Mouse (Mus musculus): ENCODE data around the gene Fam234a. TPM values are rescaled to one million over a fixed set of nuclear protein-coding genes. Genes with fewer than 3 reads are reported as not detected.
A peak's percentile ranks its signal among the peaks of the same experiment; 100 is the strongest.

Fam234a gene
- polyA plus RNA-seq, 1 experiment from 2014 or later: 31.0 TPM

DNA sequence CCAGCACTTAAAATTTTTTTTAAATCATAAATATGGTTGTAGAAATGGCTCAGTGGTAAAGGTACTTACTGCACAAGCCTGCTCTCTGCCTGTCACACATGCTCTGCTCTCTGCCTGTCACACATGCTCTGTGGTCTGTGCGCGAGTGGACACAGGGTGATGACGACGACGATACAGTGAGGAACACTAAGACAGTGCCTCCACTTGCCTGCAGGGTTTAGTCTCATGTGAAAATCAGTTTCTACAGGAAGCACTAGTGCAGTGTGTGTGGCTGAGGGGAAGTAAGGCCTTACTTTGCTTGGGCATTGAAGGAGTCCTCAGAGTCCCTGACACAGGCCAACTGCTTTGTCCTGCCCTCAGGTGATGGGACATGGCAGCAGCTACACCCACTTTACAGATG is 14.3 kb downstream of the Fam234a start:
- 98% methylated on average over 5 of the region's 5 CpGs for WGBS

DNA sequence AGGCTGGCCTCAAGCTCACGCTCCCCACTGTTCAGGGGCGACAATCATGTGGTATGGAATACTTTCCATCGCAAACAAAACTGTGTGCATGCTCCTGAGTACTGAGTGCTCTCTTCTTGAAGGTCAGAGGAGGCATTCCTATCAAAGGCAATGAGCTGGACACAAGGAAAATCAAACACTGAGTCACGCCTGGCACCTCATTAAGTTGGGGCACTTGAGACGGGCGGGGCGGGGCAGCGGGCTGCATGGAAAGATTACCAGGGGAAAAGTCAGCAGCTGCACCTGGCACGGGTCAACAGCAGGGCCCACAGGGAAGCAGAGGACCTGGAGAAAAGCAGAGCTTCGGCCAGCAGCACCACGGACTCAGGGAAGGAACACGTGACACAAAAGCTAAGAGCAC is 18.9 kb downstream of the Fam234a start:
- Histone ChIP-seq H3K4me1 (replicated peaks) (no peaks in the 10 kb centered on the region), H3K27ac (no peak overlapping the region), H3K36me3 (0 out of 2 replicates have a peak, but pooled peaks cover 4% of the 10 kb centered on the region), H3K4me2 (replicated peaks) (no peak overlapping the region), H3K4me3 (replicated peaks) (no peak overlapping the region), H3K27me3 (no peaks in the 10 kb centered on the region), H3K9me3 (no peaks in the 10 kb centered on the region), H3K9ac (replicated peaks) (no peak overlapping the region)
- WGBS: 87% methylated on average over 12 of the region's 12 CpGs
- no peak for ATAC-seq

More for the DNA sequence above, 14.3 kb downstream of the Fam234a start:
- no peak overlapping the region for H3K27ac ChIP-seq
- no peak for ATAC-seq
- no peaks in the 10 kb centered on the region for H3K9me3 ChIP-seq
- H3K4me1 ChIP-seq (replicated peaks): no peaks in the 10 kb centered on the region
- H3K4me3 ChIP-seq (replicated peaks): no peak overlapping the region
- no peak overlapping the region for H3K9ac ChIP-seq (replicated peaks)
- H3K4me2 ChIP-seq (replicated peaks): no peak overlapping the region
- H3K36me3 ChIP-seq: 0 out of 2 replicates have a peak, but pooled peaks cover 5% of the 10 kb centered on the region
- H3K27me3 ChIP-seq: no peaks in the 10 kb centered on the region

- H3K4me3 ChIP-seq (replicated peaks): no peak overlapping the region
- H3K9me3 ChIP-seq: no peaks in the 10 kb centered on the region
- H3K9ac ChIP-seq (replicated peaks): no peak overlapping the region
- H3K36me3 ChIP-seq: peaks cover 27% of the 10 kb centered on the region
- no peak overlapping the region for H3K4me2 ChIP-seq (replicated peaks)
- no peaks in the 10 kb centered on the region for H3K27me3 ChIP-seq
- ATAC-seq: no peak
- no peaks in the 10 kb centered on the region for H3K4me1 ChIP-seq (replicated peaks)
- no peak overlapping the region for H3K27ac ChIP-seq
- WGBS: 76% methylated on average over 2 of the region's 2 CpGs
Observed at GRCm38 (mm10) chr17:26221508-26221907, 22.5 kb downstream of the Fam234a start.

GRCm38 (mm10) chr17:26212681-26213080 is 31.4 kb downstream of the Fam234a start:
- ATAC-seq: no peak
- WGBS: 86% methylated on average over 11 of the region's 11 CpGs
- Histone ChIP-seq H3K9me3 (no peaks in the 10 kb centered on the region), H3K27ac (no peak overlapping the region), H3K36me3 (peaks cover 42% of the 10 kb centered on the region), H3K27me3 (no peaks in the 10 kb centered on the region), H3K4me3 (replicated peaks) (no peak overlapping the region), H3K4me1 (replicated peaks) (no peaks in the 10 kb centered on the region), H3K9ac (replicated peaks) (no peak overlapping the region), H3K4me2 (replicated peaks) (no peak overlapping the region)

DNA sequence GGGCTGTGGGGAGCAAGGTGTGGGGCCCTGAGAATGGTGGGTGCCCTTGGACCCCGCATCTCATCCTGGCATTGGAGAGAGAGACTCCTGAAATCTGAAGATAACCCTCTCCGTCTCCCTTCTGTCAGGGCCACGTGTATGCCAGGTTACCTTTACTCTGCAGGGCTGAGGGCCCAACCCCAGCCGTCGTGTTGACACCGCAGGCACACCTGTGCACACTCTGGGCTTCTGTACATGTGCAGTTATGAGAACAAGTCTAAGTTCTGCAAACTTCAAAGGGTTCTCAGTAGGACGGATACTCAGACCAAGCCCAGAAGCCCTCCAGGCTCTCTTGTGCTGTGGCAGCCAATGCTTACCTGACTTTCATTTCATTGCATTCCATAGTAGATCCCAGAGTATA is 31.8 kb downstream of the Fam234a start:
- Histone ChIP-seq H3K9me3 (no peaks in the 10 kb centered on the region), H3K36me3 (peaks cover 38% of the 10 kb centered on the region), H3K4me1 (replicated peaks) (no peaks in the 10 kb centered on the region), H3K4me2 (replicated peaks) (no peak overlapping the region), H3K9ac (replicated peaks) (no peak overlapping the region), H3K27me3 (no peaks in the 10 kb centered on the region; the same call in 1 of the 2 replicates), H3K27ac (no peak overlapping the region), H3K4me3 (replicated peaks) (no peak overlapping the region)
- 91% methylated on average over 7 of the region's 7 CpGs for WGBS
- ATAC-seq: no peak

GRCm38 (mm10) chr17:26207686-26208085 is 36.4 kb downstream of the Fam234a start, which contains the start of gene Arhgdig:
Gene Arhgdig, minus strand, starts transcription at chr17:26207786.
- no peak within 1 kb of the TSS for H3K4me2 ChIP-seq (replicated peaks)
- peaks cover 10% of the 10 kb centered on the region for H3K4me1 ChIP-seq (replicated peaks)
- no peak within 1 kb of the TSS for H3K4me3 ChIP-seq (replicated peaks)
- ATAC-seq: no peak
- H3K27me3 ChIP-seq: peaks cover 30% of the 10 kb centered on the region
- peaks cover 3% of the 10 kb centered on the region; the same call in 1 of the 2 replicates for H3K36me3 ChIP-seq
- H3K9ac ChIP-seq (replicated peaks): no peak within 1 kb of the TSS
- no peaks in the 10 kb centered on the region for H3K9me3 ChIP-seq
- whole genome bisulfite sequencing: 87% methylated on average over 12 of the region's 12 CpGs
- H3K27ac ChIP-seq: no peak within 1 kb of the TSS

DNA sequence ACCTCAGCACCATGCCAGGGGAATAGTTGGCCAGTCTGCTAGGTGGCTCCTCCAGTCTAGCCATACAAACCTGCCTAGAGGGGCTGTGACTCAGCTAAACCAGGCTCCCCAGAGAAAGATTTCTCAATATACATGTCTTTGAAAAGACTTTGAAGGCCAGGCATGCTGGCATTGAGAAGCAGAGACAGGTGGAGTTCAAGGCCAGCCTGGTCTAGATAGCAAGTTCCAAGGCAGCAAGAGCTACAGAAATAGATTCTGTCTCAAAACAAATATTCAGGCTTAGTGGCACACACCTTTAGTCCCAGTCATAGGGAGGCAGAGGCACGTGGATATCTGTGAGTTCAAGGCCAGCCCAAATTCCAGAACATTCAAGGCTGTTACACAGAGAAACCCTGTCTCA is 37.6 kb downstream of the Fam234a start:
- no peaks in the 10 kb centered on the region for H3K36me3 ChIP-seq
- no peak overlapping the region for H3K27ac ChIP-seq
- ATAC-seq: no peak
- peaks cover 43% of the 10 kb centered on the region for H3K27me3 ChIP-seq
- no peaks in the 10 kb centered on the region for H3K9me3 ChIP-seq
- no peak overlapping the region for H3K9ac ChIP-seq (replicated peaks)
- no peak overlapping the region for H3K4me3 ChIP-seq (replicated peaks)
- H3K4me2 ChIP-seq (replicated peaks): no peak overlapping the region
- peaks cover 14% of the 10 kb centered on the region for H3K4me1 ChIP-seq (replicated peaks)
- WGBS: 47% methylated on average over 1 of the region's 1 CpGs

DNA sequence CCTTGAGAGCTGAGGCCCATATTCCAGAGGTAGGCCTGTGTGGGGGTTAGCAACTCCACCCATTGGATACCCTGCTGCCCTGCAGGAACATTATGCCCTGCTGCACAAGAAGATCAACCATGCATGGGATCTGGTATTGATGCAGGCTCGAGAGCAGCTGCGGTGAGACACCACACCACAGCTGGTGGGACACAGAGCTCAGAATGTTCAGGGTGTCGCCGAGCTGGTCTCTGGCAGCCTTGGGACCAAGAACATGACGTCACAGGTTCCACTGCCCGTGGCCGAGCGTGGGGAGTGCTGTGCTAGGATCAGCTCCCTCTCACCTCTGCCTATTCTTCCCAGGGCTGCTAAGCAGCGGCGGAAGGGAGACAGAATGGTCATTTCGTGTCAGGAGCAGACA is 39.3 kb downstream of the Fam234a start:
- H3K27ac ChIP-seq: no peak overlapping the region
- no peak for ATAC-seq

DNA sequence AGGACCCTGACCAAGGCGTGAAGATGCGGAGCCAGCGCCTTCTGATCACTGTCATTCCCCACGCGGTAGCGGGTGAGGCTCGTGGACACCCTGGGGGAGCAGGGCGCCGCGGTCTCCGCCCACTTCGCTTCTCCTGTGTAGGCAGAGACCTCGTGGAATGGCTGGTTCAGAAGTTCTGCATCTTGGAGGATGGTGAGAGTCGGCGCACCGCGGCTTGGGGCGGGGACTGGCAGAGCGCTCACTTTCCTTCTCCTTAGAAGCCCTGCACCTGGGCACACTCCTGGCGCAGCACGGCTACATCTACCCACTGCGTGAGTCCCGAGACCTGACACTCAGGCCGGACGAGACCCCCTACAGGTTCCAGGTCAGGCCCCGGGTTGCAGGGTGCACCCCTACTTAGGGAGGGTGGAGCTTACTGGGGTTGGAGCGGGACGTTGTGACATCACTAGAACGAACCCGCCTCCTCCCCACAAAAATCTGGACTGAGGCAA is 40.7 kb downstream of the Fam234a start:
- Histone ChIP-seq H3K9me3 (no peaks in the 10 kb centered on the region), H3K4me2 (replicated peaks) (peak overlapping the region; percentile 69), H3K4me1 (replicated peaks) (peaks cover 28% of the 10 kb centered on the region), H3K4me3 (replicated peaks) (peak overlapping the region; percentile 42), H3K36me3 (no peaks in the 10 kb centered on the region), H3K27ac (no peak overlapping the region), H3K27me3 (peaks cover 72% of the 10 kb centered on the region), H3K9ac (replicated peaks) (peak overlapping the region; percentile 17)
- 1% methylated on average over 30 of the region's 30 CpGs for WGBS
- no peak for ATAC-seq

More for the DNA sequence above, 39.3 kb downstream of the Fam234a start:
- Histone ChIP-seq H3K4me1 (replicated peaks) (peaks cover 28% of the 10 kb centered on the region), H3K36me3 (no peaks in the 10 kb centered on the region), H3K4me2 (replicated peaks) (no peak overlapping the region), H3K4me3 (replicated peaks) (no peak overlapping the region), H3K9me3 (no peaks in the 10 kb centered on the region), H3K27me3 (peaks cover 60% of the 10 kb centered on the region), H3K9ac (replicated peaks) (no peak overlapping the region; the same call in 1 of the 2 replicates)
- WGBS: 23% methylated on average over 11 of the region's 11 CpGs

GRCm38 (mm10) chr17:26202737-26203136 is 41.3 kb downstream of the Fam234a start, which contains the start of gene Rgs11:
Gene Rgs11, plus strand, starts transcription at chr17:26202951.
- H3K4me3 ChIP-seq (replicated peaks): peak within 1 kb of the TSS; percentile 59
- WGBS: 4% methylated on average over 22 of the region's 22 CpGs

GRCm38 (mm10) chr17:26201998-26202397 is 42.0 kb downstream of the Fam234a start:
- Histone ChIP-seq H3K9me3 (no peaks in the 10 kb centered on the region), H3K4me2 (replicated peaks) (no peak overlapping the region), H3K36me3 (peaks cover 13% of the 10 kb centered on the region), H3K27ac (no peak overlapping the region), H3K27me3 (peaks cover 72% of the 10 kb centered on the region), H3K4me1 (replicated peaks) (peaks cover 28% of the 10 kb centered on the region), H3K9ac (replicated peaks) (no peak overlapping the region), H3K4me3 (replicated peaks) (peak overlapping the region; percentile 59; the same call in 1 of the 2 replicates)
- ATAC-seq: no peak

More at GRCm38 (mm10) chr17:26202737-26203136, 41.3 kb downstream of the Fam234a start, which contains the start of gene Rgs11:
- Histone ChIP-seq H3K4me2 (replicated peaks) (peak within 1 kb of the TSS; percentile 93), H3K36me3 (peaks cover 6% of the 10 kb centered on the region), H3K4me1 (replicated peaks) (peaks cover 28% of the 10 kb centered on the region), H3K9ac (replicated peaks) (peak within 1 kb of the TSS; percentile 17), H3K27ac (no peak within 1 kb of the TSS), H3K9me3 (no peaks in the 10 kb centered on the region), H3K27me3 (peaks cover 72% of the 10 kb centered on the region)
- no peak for ATAC-seq

DNA sequence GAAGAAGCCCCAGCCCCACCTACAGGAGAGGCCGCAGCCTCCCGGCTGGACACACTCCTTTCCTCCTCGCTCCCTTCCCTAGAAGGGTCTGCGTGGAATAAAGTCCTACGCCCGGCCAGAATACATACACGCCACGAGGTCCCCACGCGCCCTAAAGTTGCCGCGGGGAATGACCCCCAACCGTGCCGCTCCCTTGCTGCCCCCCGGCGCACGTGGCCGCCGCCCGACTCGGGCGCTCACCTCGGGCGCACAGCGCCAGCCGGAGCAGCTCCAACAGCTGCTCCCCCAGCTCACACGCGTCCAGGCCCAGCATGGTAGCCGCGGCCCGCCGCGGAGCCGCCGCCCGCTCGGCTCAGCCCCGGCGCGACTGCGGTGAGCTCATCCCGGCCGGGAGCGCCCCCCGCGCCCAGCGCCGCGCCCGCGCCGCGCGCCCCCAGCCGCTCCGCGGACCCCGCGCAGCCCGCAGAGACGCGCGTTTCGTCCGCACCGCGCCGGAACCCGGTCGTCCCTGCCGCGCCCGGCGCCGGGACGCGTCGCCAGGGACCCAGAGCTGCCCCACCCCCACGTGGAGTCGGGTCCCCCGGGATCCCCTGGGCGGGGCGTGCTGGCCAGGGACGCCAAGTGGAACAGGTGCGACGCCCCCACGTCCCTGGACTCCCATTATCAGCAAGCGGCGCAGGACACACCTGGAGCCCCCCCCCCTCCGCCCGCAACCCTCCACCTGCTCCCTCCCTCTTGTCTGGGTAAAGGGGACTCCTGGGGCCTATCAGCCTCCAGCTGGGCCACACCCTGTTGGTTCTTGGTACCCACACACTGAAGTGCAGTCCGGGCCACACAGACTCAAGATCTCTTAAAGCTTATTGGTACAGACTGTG is 43.0 kb downstream of the Fam234a start:
- peak; percentile 84 for ATAC-seq
- under 1% methylated on average over 89 of the region's 92 CpGs for WGBS
- Histone ChIP-seq H3K27me3 (peaks cover 72% of the 10 kb centered on the region), H3K4me3 (replicated peaks) (peak overlapping the region; percentile 59), H3K9ac (replicated peaks) (peak overlapping the region; percentile 73), H3K27ac (no peak overlapping the region), H3K4me2 (replicated peaks) (peak overlapping the region; percentile 93), H3K9me3 (no peaks in the 10 kb centered on the region), H3K4me1 (replicated peaks) (peaks cover 28% of the 10 kb centered on the region), H3K36me3 (peaks cover 22% of the 10 kb centered on the region)

All from midbrain, embryonic 13.5 days (tissue).